Mouse (Mus musculus) embryonic facial prominence, embryonic 15.5 days (tissue): ENCODE results near the gene Slf2. TPM values are rescaled to one million over a fixed set of nuclear protein-coding genes. Genes with fewer than 3 reads are reported as not detected.

ENCODE experiments used
- ATAC-seq: fragments of 200-750 bp; cut with Nextera tagmentation; 2 replicates; pipeline ENCODE4 v1.8.0; 2017; ENCODE audit warnings: low read depth, moderate TSS enrichment; ENCODE audit not compliant: insufficient number of reproducible peaks, low FRiP score, low TSS enrichment
- H3K27ac ChIP-seq: fragments of 300-500 bp; sonication (generic); replicated peaks from 2 replicates; pipeline ENCODE4 v1.5.1; 2015; ENCODE audit warnings: mild to moderate bottlenecking, inconsistent platforms
- H3K27me3 ChIP-seq: fragments of 300-500 bp; sonication (generic); 2 replicates; pipeline ENCODE4 v1.6.1; 2015; ENCODE audit warnings: inconsistent platforms
- H3K36me3 ChIP-seq: fragments of 300-500 bp; sonication (generic); 2 replicates; pipeline ENCODE4 v1.6.1; 2015; ENCODE audit warnings: mild to moderate bottlenecking, inconsistent platforms
- H3K4me1 ChIP-seq: fragments of 300-500 bp; sonication (generic); 2 replicates; pipeline ENCODE4 v1.6.1; 2015; ENCODE audit warnings: inconsistent platforms
- H3K4me2 ChIP-seq: fragments of 300-500 bp; sonication (generic); replicated peaks from 2 replicates; pipeline ENCODE4 v1.6.1; 2015; ENCODE audit warnings: mild to moderate bottlenecking, inconsistent platforms
- H3K4me3 ChIP-seq: fragments of 300-500 bp; sonication (generic); replicated peaks from 2 replicates; pipeline ENCODE4 v1.5.1; 2015; ENCODE audit warnings: mild to moderate bottlenecking, inconsistent platforms
- H3K9ac ChIP-seq: fragments of 300-500 bp; sonication (generic); 2 replicates; pipeline ENCODE4 v1.6.1; 2015; ENCODE audit warnings: inconsistent platforms
- H3K9me3 ChIP-seq: fragments of 300-500 bp; sonication (generic); replicated peaks from 2 replicates; pipeline ENCODE4 v1.6.1; 2016; ENCODE audit warnings: inconsistent platforms
- WGBS: fragments of 180-500 bp; shearing (Covaris S2); methylation state at CpG from one replicate; pipeline ENCODE4 v1.1.7; 2015; 5-methylcytosine and 5-hydroxymethylcytosine counted together
- polyA plus RNA-seq: library from polyadenylated mRNA; unstranded; fragments of >200 nt; fragmentation: Nextera tagmentation; extraction: Ambion mirVana; gene quantifications from 2 replicates; pipeline ENCODE4 v1.2.1, GENCODE M21; 2015

Gene Slf2
- polyA plus RNA-seq, 1 experiment from 2014 or later: 27.1 TPM

GRCm38 (mm10) chr19:44914481-44915249 is 16.3 kb upstream of the Slf2 start:
- H3K4me1 ChIP-seq: no peaks in the 10 kb centered on the region
- no peak overlapping the region for H3K27ac ChIP-seq
- ATAC-seq: no peak
- WGBS: 47% methylated on average over 10 of the region's 10 CpGs
- H3K9ac ChIP-seq: no peak overlapping the region
- no peaks in the 10 kb centered on the region for H3K36me3 ChIP-seq
- no peak overlapping the region for H3K4me2 ChIP-seq
- H3K4me3 ChIP-seq: no peak overlapping the region
- H3K9me3 ChIP-seq: no peaks in the 10 kb centered on the region
- H3K27me3 ChIP-seq: no peaks in the 10 kb centered on the region

- Histone ChIP-seq H3K4me1 (no peaks in the 10 kb centered on the region), H3K27ac (no peak overlapping the region), H3K27me3 (no peaks in the 10 kb centered on the region), H3K9me3 (no peaks in the 10 kb centered on the region), H3K4me3 (no peak overlapping the region), H3K36me3 (no peaks in the 10 kb centered on the region), H3K9ac (no peak overlapping the region), H3K4me2 (no peak overlapping the region)
- 56% methylated on average over 6 of the region's 6 CpGs for WGBS
- no peak for ATAC-seq
Measured at GRCm38 (mm10) chr19:44918171-44918570, 12.8 kb upstream of the Slf2 start.

GRCm38 (mm10) chr19:44921466-44922139 is 9.3 kb upstream of the Slf2 start:
- no peaks in the 10 kb centered on the region for H3K36me3 ChIP-seq
- 43% methylated on average over 1 of the region's 1 CpGs for WGBS
- no peak overlapping the region for H3K4me2 ChIP-seq
- no peaks in the 10 kb centered on the region for H3K27me3 ChIP-seq
- H3K4me1 ChIP-seq: peaks cover 2% of the 10 kb centered on the region; the same call in 1 of the 2 replicates
- no peaks in the 10 kb centered on the region for H3K9me3 ChIP-seq
- peak; percentile 52 for ATAC-seq
- peak overlapping the region; percentile 1; the same call in 1 of the 2 replicates for H3K9ac ChIP-seq
- H3K4me3 ChIP-seq: no peak overlapping the region
- peak overlapping the region; percentile 44; the same call in 1 of the 2 replicates for H3K27ac ChIP-seq

- 76% methylated on average over 2 of the region's 2 CpGs for WGBS
- no peak overlapping the region for H3K27ac ChIP-seq
Measured at GRCm38 (mm10) chr19:44922521-44922920, 8.4 kb upstream of the Slf2 start.

GRCm38 (mm10) chr19:44924699-44925098 is 6.3 kb upstream of the Slf2 start:
- 51% methylated on average over 5 of the region's 5 CpGs for WGBS
- no peaks in the 10 kb centered on the region for H3K36me3 ChIP-seq
- H3K27me3 ChIP-seq: no peaks in the 10 kb centered on the region
- no peak for ATAC-seq
- no peak overlapping the region for H3K4me2 ChIP-seq
- no peak overlapping the region for H3K4me3 ChIP-seq
- peaks cover 13% of the 10 kb centered on the region for H3K4me1 ChIP-seq
- H3K9ac ChIP-seq: no peak overlapping the region
- no peaks in the 10 kb centered on the region for H3K9me3 ChIP-seq
- no peak overlapping the region for H3K27ac ChIP-seq

More at GRCm38 (mm10) chr19:44922521-44922920, 8.4 kb upstream of the Slf2 start:
- no peak overlapping the region for H3K4me3 ChIP-seq
- H3K4me1 ChIP-seq: peaks cover 6% of the 10 kb centered on the region; the same call in 1 of the 2 replicates
- no peaks in the 10 kb centered on the region for H3K9me3 ChIP-seq
- no peaks in the 10 kb centered on the region for H3K36me3 ChIP-seq
- no peak overlapping the region for H3K4me2 ChIP-seq
- H3K27me3 ChIP-seq: no peaks in the 10 kb centered on the region
- no peak for ATAC-seq
- no peak overlapping the region for H3K9ac ChIP-seq

- Histone ChIP-seq H3K4me2 (no peak overlapping the region), H3K27ac (no peak overlapping the region), H3K4me1 (peaks cover 20% of the 10 kb centered on the region), H3K4me3 (no peak overlapping the region), H3K27me3 (no peaks in the 10 kb centered on the region), H3K9me3 (no peaks in the 10 kb centered on the region), H3K9ac (no peak overlapping the region), H3K36me3 (no peaks in the 10 kb centered on the region)
- ATAC-seq: no peak
- WGBS: 42% methylated on average over 6 of the region's 6 CpGs
Measured at GRCm38 (mm10) chr19:44926781-44927180, 4.2 kb upstream of the Slf2 start.

GRCm38 (mm10) chr19:44927250-44927649 is 3.7 kb upstream of the Slf2 start:
- H3K4me3 ChIP-seq: no peak overlapping the region
- H3K4me1 ChIP-seq: peaks cover 24% of the 10 kb centered on the region
- WGBS: 47% methylated on average over 1 of the region's 1 CpGs
- no peak overlapping the region for H3K4me2 ChIP-seq
- H3K9ac ChIP-seq: no peak overlapping the region
- no peaks in the 10 kb centered on the region for H3K27me3 ChIP-seq
- ATAC-seq: no peak
- no peaks in the 10 kb centered on the region for H3K36me3 ChIP-seq
- H3K27ac ChIP-seq: 0 out of 2 replicates have a peak overlapping the region, but pooled peaks have one; percentile 8
- no peaks in the 10 kb centered on the region for H3K9me3 ChIP-seq

- no peaks in the 10 kb centered on the region for H3K36me3 ChIP-seq
- no peak overlapping the region for H3K4me3 ChIP-seq
- no peak overlapping the region; the same call in 1 of the 2 replicates for H3K27ac ChIP-seq
- no peaks in the 10 kb centered on the region for H3K27me3 ChIP-seq
- 67% methylated on average over 8 of the region's 8 CpGs for WGBS
- no peak for ATAC-seq
- no peak overlapping the region for H3K9ac ChIP-seq
- no peak overlapping the region for H3K4me2 ChIP-seq
- peaks cover 29% of the 10 kb centered on the region for H3K4me1 ChIP-seq
- no peaks in the 10 kb centered on the region for H3K9me3 ChIP-seq
Measured at GRCm38 (mm10) chr19:44928185-44928584, 2.8 kb upstream of the Slf2 start.

- no peaks in the 10 kb centered on the region for H3K36me3 ChIP-seq
- ATAC-seq: no peak
- no peaks in the 10 kb centered on the region for H3K27me3 ChIP-seq
- H3K4me2 ChIP-seq: no peak overlapping the region
- no peak overlapping the region for H3K4me3 ChIP-seq
- no peaks in the 10 kb centered on the region for H3K9me3 ChIP-seq
- no peak overlapping the region for H3K27ac ChIP-seq
- H3K9ac ChIP-seq: no peak overlapping the region
- WGBS: 39% methylated on average over 3 of the region's 3 CpGs
- peaks cover 32% of the 10 kb centered on the region for H3K4me1 ChIP-seq
Measured at GRCm38 (mm10) chr19:44929251-44929650, 1.7 kb upstream of the Slf2 start.

- Histone ChIP-seq H3K9ac (no peak overlapping the region), H3K36me3 (no peaks in the 10 kb centered on the region), H3K27ac (0 out of 2 replicates have a peak overlapping the region, but pooled peaks have one; percentile 17), H3K4me3 (no peak overlapping the region), H3K4me1 (peaks cover 32% of the 10 kb centered on the region), H3K9me3 (no peaks in the 10 kb centered on the region), H3K4me2 (0 out of 2 replicates have a peak overlapping the region, but pooled peaks have one; percentile 58), H3K27me3 (no peaks in the 10 kb centered on the region)
- ATAC-seq: no peak
- WGBS: 48% methylated on average over 10 of the region's 10 CpGs
Measured at GRCm38 (mm10) chr19:44929663-44930062, 1.3 kb upstream of the Slf2 start.

- Histone ChIP-seq H3K9ac (peak overlapping the region; percentile 53; the same call in 1 of the 2 replicates), H3K9me3 (no peaks in the 10 kb centered on the region), H3K4me2 (peak overlapping the region; percentile 58), H3K36me3 (peaks cover 3% of the 10 kb centered on the region), H3K4me1 (peaks cover 32% of the 10 kb centered on the region), H3K4me3 (peak overlapping the region; percentile 98), H3K27me3 (no peaks in the 10 kb centered on the region), H3K27ac (peak overlapping the region; percentile 83; the same call in 1 of the 2 replicates)
- WGBS: 22% methylated on average over 2 of the region's 2 CpGs
- no peak for ATAC-seq
Measured at GRCm38 (mm10) chr19:44930122-44930521, 829 bp upstream of the Slf2 start.
